ENCODE assay signal across 19 mouse cellular contexts in the genomic region with DNA sequence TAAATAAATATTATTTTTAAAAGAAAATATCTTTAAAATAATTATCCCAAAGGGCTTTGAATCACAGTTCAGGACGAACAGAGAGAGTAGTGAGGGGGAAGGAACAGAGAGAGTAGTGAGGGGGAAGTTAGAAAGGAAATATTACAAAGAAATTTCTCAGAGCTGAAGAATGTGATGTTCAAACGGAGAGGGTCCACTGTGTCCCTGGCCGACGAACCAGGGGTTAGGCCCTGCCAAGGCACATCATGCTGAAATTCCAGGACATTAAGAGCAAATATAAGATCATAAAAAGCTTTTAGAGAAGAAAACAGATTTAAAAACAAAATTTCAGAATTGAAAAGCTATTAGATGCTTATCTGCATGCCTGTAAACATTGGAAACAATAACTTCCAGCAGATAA.
A peak's percentile ranks its signal among the peaks of the same experiment; 100 is the strongest.
DNase-seq lines count a peak whose midpoint lies in the region; TF ChIP-seq lines count a peak whose summit lies in the region.
"Had no signal": no experiment of that assay in that cellular context is flagged by ENCODE, and none has a peak within 500 bp of the region (broad histone marks: within the 10 kb centered on the region; RNA-seq: fewer than 3 reads in every experiment).

No protein-coding gene starts in this region.

- no peak for TF ChIP-seq CTCF in gastrocnemius, adult 2 months (IDR thresholded peaks at IDR 0.05)
- TF ChIP-seq CTCF in spleen, adult 2 months (IDR thresholded peaks at IDR 0.05; ENCODE audit: extremely low read depth, insufficient read depth, insufficient read length, insufficient replicate concordance) = no peak

- peak overlapping the region; percentile 20; the same call in 1 of the 2 replicates for H3K27ac ChIP-seq in gastrocnemius, adult 2 months
- peak overlapping the region; percentile 40; the same call in 1 of the 2 replicates for H3K27ac ChIP-seq in spleen, adult 2 months (ENCODE audit: insufficient read depth, low read length)
- H3K27ac ChIP-seq: embryonic facial prominence, embryonic 10.5 days; embryonic facial prominence, embryonic 12.5 days; forebrain, embryonic 13.5 days; forebrain, embryonic 15.5 days had no signal

- intact Hi-C loops in gastrocnemius, adult 2 months (cut with DNase I) = no loop called here
- intact Hi-C loops in gastrocnemius, postnatal 14 days (cut with DNase I; ENCODE audit: low total_unique reads) = no loop called here
- intact Hi-C loops in gastrocnemius, postnatal 36 days (cut with DNase I) = no loop called here

- H3K4me1 ChIP-seq in spleen, adult 2 months (ENCODE audit: control insufficient read depth, insufficient read depth, insufficient read length) = peaks cover 2% of the 10 kb centered on the region; the same call in 1 of the 2 replicates

- WGBS in spleen, adult 2 months = 73% methylated on average over 4 of the region's 4 CpGs

- no peaks in the 10 kb centered on the region for H3K36me3 ChIP-seq in spleen, adult 2 months (ENCODE audit: control insufficient read depth, insufficient read depth, low read length)
- H3K36me3 ChIP-seq: embryonic facial prominence, embryonic 10.5 days; embryonic facial prominence, embryonic 12.5 days; forebrain, embryonic 15.5 days had no signal

- DNase-seq in gastrocnemius, adult 2 months = no peak
- DNase-seq in gastrocnemius, postnatal 14 days = no peak
- no peak for DNase-seq in spleen, adult 2 months (ENCODE audit: low read depth in 1 of 2, low spot score in 2 of 2)
- DNase-seq in spleen, postnatal 10 days (ENCODE audit: low spot score in 2 of 2) = no peak
- DNase-seq in gastrocnemius, postnatal 36 days = peak; percentile 31 to 33
- peak; percentile 53 for DNase-seq in skeletal muscle tissue, adult 2 months (ENCODE audit: low read depth, low spot score)
- no peak for DNase-seq in layer of hippocampus, adult 11-12 months (ENCODE audit: low spot score)
- DNase-seq: adrenal gland, adult 2 months; adrenal gland, postnatal 10 days; adrenal gland, postnatal 25 days; cerebellum, adult 11-12 months; cerebellum, adult 2 months; cerebellum, adult 9-10 months; cerebellum, postnatal 10 days; cerebellum, postnatal 25 days had no signal

- H3K4me3 ChIP-seq in gastrocnemius, adult 2 months = no peak overlapping the region
- no peak overlapping the region for H3K4me3 ChIP-seq in spleen, adult 2 months (ENCODE audit: extremely low read depth, insufficient read depth, insufficient read length)
- H3K4me3 ChIP-seq: embryonic facial prominence, embryonic 10.5 days; embryonic facial prominence, embryonic 12.5 days; forebrain, embryonic 13.5 days; forebrain, embryonic 15.5 days had no signal

- TF ChIP-seq POLR2A in spleen, adult 2 months (IDR thresholded peaks at IDR 0.05; ENCODE audit: low read depth, low read length) = no peak

- H3K27me3 ChIP-seq in spleen, adult 2 months (ENCODE audit: control insufficient read depth, insufficient read depth, low read length) = no peaks in the 10 kb centered on the region
- H3K27me3 ChIP-seq: embryonic facial prominence, embryonic 12.5 days; forebrain, embryonic 13.5 days; forebrain, embryonic 15.5 days had no signal

Comparison
In these comparisons a context has a peak if more than half of its experiments do, and no peak if none do; other contexts are left out.
1. DNase-seq: peak in gastrocnemius, postnatal 36 days (2 of 2) and skeletal muscle tissue, adult 2 months (single experiment); none in gastrocnemius, adult 2 months (single experiment), gastrocnemius, postnatal 14 days (single experiment), spleen, adult 2 months (0 of 2), spleen, postnatal 10 days (0 of 2) and layer of hippocampus, adult 11-12 months (single experiment).